Mouse (Mus musculus) kidney, adult 18-20 months (tissue): ENCODE measurements around the gene Hoxa4.

Experiments used
- DNase-seq: peaks from one replicate; pipeline ENCODE4 v3.0.0; 2021

Gene Hoxa4

GRCm38 (mm10) chr6:52177806-52178205 lies 13.7 kb downstream of the Hoxa4 start:
- no peak for DNase-seq

GRCm38 (mm10) chr6:52177061-52177735 lies 14.4 kb downstream of the Hoxa4 start, which contains the start of gene 5730596B20Rik:
Gene 5730596B20Rik, plus strand, starts transcription at chr6:52177498.
- DNase-seq = peak; percentile 82

- peak; percentile 46 for DNase-seq
Measured at GRCm38 (mm10) chr6:52176391-52176790, 15.2 kb downstream of the Hoxa4 start.

- peak; percentile 49 for DNase-seq
Measured at GRCm38 (mm10) chr6:52175864-52176263, 15.7 kb downstream of the Hoxa4 start.

- DNase-seq = peak; percentile 61
Measured at GRCm38 (mm10) chr6:52174968-52175751, 16.4 kb downstream of the Hoxa4 start.

- no peak for DNase-seq
Measured at GRCm38 (mm10) chr6:52173648-52174047, 17.9 kb downstream of the Hoxa4 start.

- DNase-seq = peak; percentile 93
Measured at GRCm38 (mm10) chr6:52172501-52172900, 19.1 kb downstream of the Hoxa4 start.

- DNase-seq = peak; percentile 31
Measured at GRCm38 (mm10) chr6:52171938-52172337, 19.6 kb downstream of the Hoxa4 start.

- DNase-seq = no peak
Measured at GRCm38 (mm10) chr6:52171331-52171730, 20.2 kb downstream of the Hoxa4 start.

GRCm38 (mm10) chr6:52170898-52171223 lies 20.7 kb downstream of the Hoxa4 start:
- no peak for DNase-seq

- peak; percentile 40 for DNase-seq
Measured at GRCm38 (mm10) chr6:52170166-52170897, 21.2 kb downstream of the Hoxa4 start.

GRCm38 (mm10) chr6:52169499-52170165 lies 21.9 kb downstream of the Hoxa4 start:
- DNase-seq = no peak

- peak; percentile 14 for DNase-seq
Measured at GRCm38 (mm10) chr6:52168191-52169055, 23.1 kb downstream of the Hoxa4 start.

GRCm38 (mm10) chr6:52167736-52168161 lies 23.8 kb downstream of the Hoxa4 start:
- DNase-seq = peak; percentile 2

GRCm38 (mm10) chr6:52167176-52167575 lies 24.4 kb downstream of the Hoxa4 start:
- DNase-seq = no peak

- no peak for DNase-seq
Measured at GRCm38 (mm10) chr6:52166431-52167077, 25.0 kb downstream of the Hoxa4 start.

- DNase-seq = peak; percentile 47
Measured at GRCm38 (mm10) chr6:52165441-52166370, 25.8 kb downstream of the Hoxa4 start.

- peak; percentile 32 for DNase-seq
Measured at GRCm38 (mm10) chr6:52164626-52165440, 26.7 kb downstream of the Hoxa4 start, which contains the start of gene Hoxa2. Gene Hoxa2, minus strand, starts transcription at chr6:52164831.

GRCm38 (mm10) chr6:52164051-52164625 lies 27.4 kb downstream of the Hoxa4 start:
- DNase-seq = peak; percentile 61
